Mouse (Mus musculus): ENCODE measurements around the gene Nop2. TPM values are rescaled to one million over a fixed set of nuclear protein-coding genes. Genes with fewer than 3 reads are reported as not detected.

Gene Nop2
- polyA plus RNA-seq (2017; shearing (Covaris generic)), result 72.9 TPM

GRCm38 (mm10) chr6:125131302-125132156 is at the start of gene Nop2:
Gene Nop2 (plus strand): TSS chr6:125131909.

GRCm38 (mm10) chr6:125095391-125096278 is 36.1 kb upstream of the Nop2 start, which contains the start of gene Chd4:
Gene Chd4 (plus strand): TSS chr6:125095981.

GRCm38 (mm10) chr6:125145001-125145400 is 13.3 kb downstream of the Nop2 start, which contains the start of gene Iffo1:
Gene Iffo1 (plus strand): TSS chr6:125145241.

GRCm38 (mm10) chr6:125166051-125166751 is 34.5 kb downstream of the Nop2 start, which contains the start of gene Gapdh:
Gene Gapdh (minus strand): TSS chr6:125166467.

GRCm38 (mm10) chr6:125191332-125192015 is 59.8 kb downstream of the Nop2 start, which contains the start of the genes Ncapd2 and Mrpl51:
Gene Ncapd2 (minus strand): TSS chr6:125191701.
Gene Mrpl51 (plus strand): TSS chr6:125191801.

Other genes starting within 250 kb of the Nop2 start
- gene Cd4, start 243.7 kb upstream of the Nop2 start, polyA plus RNA-seq (2017; shearing (Covaris generic)), result 304 TPM
- 5.8 TPM for gene Lag3, start 220.2 kb upstream of the Nop2 start, polyA plus RNA-seq (2017; shearing (Covaris generic))
- gene Ptms, start 211.8 kb upstream of the Nop2 start, polyA plus RNA-seq (2017; shearing (Covaris generic)), result 11.1 TPM
- gene Mlf2, start 200.5 kb upstream of the Nop2 start, polyA plus RNA-seq (2017; shearing (Covaris generic)), result 189 TPM
- gene Cops7a, start 166.4 kb upstream of the Nop2 start, polyA plus RNA-seq (2017; shearing (Covaris generic)), result 105 TPM
- gene Pianp, start 135.2 kb upstream of the Nop2 start, polyA plus RNA-seq (2017; shearing (Covaris generic)), result not detected
- gene Zfp384, start 122.8 kb upstream of the Nop2 start, polyA plus RNA-seq (2017; shearing (Covaris generic)), result 25.6 TPM
- gene Ing4, start 92.1 kb upstream of the Nop2 start, polyA plus RNA-seq (2017; shearing (Covaris generic)), result 85.5 TPM
- gene Acrbp, start 82.2 kb upstream of the Nop2 start, polyA plus RNA-seq (2017; shearing (Covaris generic)), result 26.6 TPM
- 22.2 TPM for gene Lpar5, start 64.0 kb upstream of the Nop2 start, polyA plus RNA-seq (2017; shearing (Covaris generic))
- 73.6 TPM for gene Chd4, start 35.9 kb upstream of the Nop2 start, polyA plus RNA-seq (2017; shearing (Covaris generic))
- gene Iffo1, start 13.3 kb downstream of the Nop2 start, polyA plus RNA-seq (2017; shearing (Covaris generic)), result 16.7 TPM
- 293 TPM for gene Gapdh, start 34.6 kb downstream of the Nop2 start, polyA plus RNA-seq (2017; shearing (Covaris generic))
- 34.1 TPM for gene Ncapd2, start 59.8 kb downstream of the Nop2 start, polyA plus RNA-seq (2017; shearing (Covaris generic))
- gene Mrpl51, start 59.9 kb downstream of the Nop2 start, polyA plus RNA-seq (2017; shearing (Covaris generic)), result 110 TPM
- 71.4 TPM for gene Vamp1, start 83.6 kb downstream of the Nop2 start, polyA plus RNA-seq (2017; shearing (Covaris generic))
- gene Tapbpl, start 100.0 kb downstream of the Nop2 start, polyA plus RNA-seq (2017; shearing (Covaris generic)), result 157 TPM
- gene Cd27, start 105.1 kb downstream of the Nop2 start, polyA plus RNA-seq (2017; shearing (Covaris generic)), result 712 TPM
- 1.6 TPM for gene Tuba3a, start 154.1 kb downstream of the Nop2 start, polyA plus RNA-seq (2017; shearing (Covaris generic))
- 0.63 TPM for gene Ltbr, start 182.0 kb downstream of the Nop2 start, polyA plus RNA-seq (2017; shearing (Covaris generic))
- gene Scnn1a, start 188.8 kb downstream of the Nop2 start, polyA plus RNA-seq (2017; shearing (Covaris generic)), result not detected
- gene Tnfrsf1a, start 217.5 kb downstream of the Nop2 start, polyA plus RNA-seq (2017; shearing (Covaris generic)), result 51.4 TPM
- gene Plekhg6, start 248.9 kb downstream of the Nop2 start, polyA plus RNA-seq (2017; shearing (Covaris generic)), result 0.09 TPM

All from inflammation-experienced regulatory T-cells, adult 16 weeks (primary cell).